Mouse (Mus musculus) T-cell, adult 2 months (primary cell): Measurements from ENCODE around the gene Gipr.
"Not testable (repeated sequence)": the region's sequence is repeated elsewhere in the genome, so short reads cannot be mapped to it uniquely, and the experiment has no call there.

Source experiments
- DNase-seq: peaks from one replicate; pipeline ENCODE4 v3.0.0; 2022; ENCODE audit warnings: low spot score

Gipr gene

GRCm38 (mm10) chr7:19178443-19179092, 12.6 kb upstream of the Gipr start:
- peak; percentile 75 for DNase-seq

GRCm38 (mm10) chr7:19178035-19178434, 12.1 kb upstream of the Gipr start:
- no peak for DNase-seq

- no peak for DNase-seq
Observed at GRCm38 (mm10) chr7:19177216-19177615, 11.3 kb upstream of the Gipr start.

- DNase-seq: no peak
Observed at GRCm38 (mm10) chr7:19176516-19176947, 10.6 kb upstream of the Gipr start.

- DNase-seq: no peak
Observed at GRCm38 (mm10) chr7:19175708-19176515, 10.0 kb upstream of the Gipr start, which contains the start of gene Eml2. Eml2 (plus strand) TSS chr7:19176421.

- peak; percentile 75 for DNase-seq
Observed at GRCm38 (mm10) chr7:19172874-19173273, 6.9 kb upstream of the Gipr start.

GRCm38 (mm10) chr7:19171831-19172230, 5.9 kb upstream of the Gipr start:
- no peak for DNase-seq

- DNase-seq: no peak
Observed at GRCm38 (mm10) chr7:19170142-19170541, 4.2 kb upstream of the Gipr start.

GRCm38 (mm10) chr7:19169506-19169905, 3.6 kb upstream of the Gipr start:
- DNase-seq: no peak

GRCm38 (mm10) chr7:19166990-19167389, 1.1 kb upstream of the Gipr start:
- no peak for DNase-seq

GRCm38 (mm10) chr7:19164978-19165377, 949 bp downstream of the Gipr start:
- peak; percentile 53 for DNase-seq

- DNase-seq: no peak
Observed at GRCm38 (mm10) chr7:19164189-19164588, 1.7 kb downstream of the Gipr start.

GRCm38 (mm10) chr7:19163752-19164151, 2.2 kb downstream of the Gipr start:
- no peak for DNase-seq

- no peak for DNase-seq
Observed at GRCm38 (mm10) chr7:19162928-19163327, 3.0 kb downstream of the Gipr start.

- DNase-seq: no peak
Observed at GRCm38 (mm10) chr7:19160115-19160514, 5.8 kb downstream of the Gipr start.

GRCm38 (mm10) chr7:19159411-19159810, 6.5 kb downstream of the Gipr start:
- DNase-seq: no peak

- no peak for DNase-seq
Observed at GRCm38 (mm10) chr7:19158601-19159000, 7.3 kb downstream of the Gipr start.

GRCm38 (mm10) chr7:19157160-19157800, 8.6 kb downstream of the Gipr start:
- peak; percentile 94 for DNase-seq

GRCm38 (mm10) chr7:19155825-19156475, 10.0 kb downstream of the Gipr start:
- DNase-seq: no peak

- DNase-seq: no peak
Observed at GRCm38 (mm10) chr7:19154796-19155195, 11.1 kb downstream of the Gipr start.

GRCm38 (mm10) chr7:19151121-19151520, 14.8 kb downstream of the Gipr start:
- not testable (repeated sequence) for DNase-seq

GRCm38 (mm10) chr7:19149626-19150025, 16.3 kb downstream of the Gipr start, which contains the start of gene Snrpd2:
Snrpd2 (plus strand) TSS chr7:19149722.
- DNase-seq: peak; percentile 91
